Mouse (Mus musculus): ENCODE results near the gene Fmo4. TPM values are rescaled to one million over a fixed set of nuclear protein-coding genes. Genes with fewer than 3 reads are reported as not detected.

The Fmo4 gene
- polyA plus RNA-seq, 2 experiments, result 2.0 to 2.2 TPM

DNA sequence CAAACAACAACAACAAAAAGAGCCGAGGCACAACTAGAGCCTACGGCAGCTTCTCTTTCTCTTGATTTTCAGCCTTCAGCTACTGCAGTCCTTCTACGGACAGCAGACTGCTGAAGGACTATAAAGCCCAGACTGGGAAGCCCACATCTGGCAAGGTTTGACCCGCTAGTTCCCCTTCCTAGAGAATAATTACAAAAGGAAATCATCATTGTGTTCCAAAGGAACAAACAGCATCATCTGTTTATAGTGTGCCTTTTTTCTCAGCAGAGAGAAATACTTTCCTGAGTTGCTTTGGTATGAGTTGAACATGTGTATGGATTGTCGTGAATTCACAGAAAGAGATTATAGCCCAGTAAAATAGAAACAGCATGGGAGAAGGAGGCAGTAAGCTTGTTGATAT, 20.6 kb upstream of the Fmo4 start:
- no peak overlapping the region for H3K4me3 ChIP-seq (ENCODE audit: insufficient read depth in 1 of 2, low read depth in 2 of 2, low read length in 2 of 2)
- H3K9me3 ChIP-seq (ENCODE audit: control insufficient read depth, low read length), result no peaks in the 10 kb centered on the region
- ATAC-seq (ENCODE audit: insufficient read depth) (no peak), DNase-seq (ENCODE audit: low read depth in 3 of 3, low spot score in 3 of 3) (no peak)
- H3K4me2 ChIP-seq (ENCODE audit: low read depth), result no peak overlapping the region
- 58% methylated on average over 5 of the region's 5 CpGs for WGBS (ENCODE audit: insufficient replicate concordance)
- no peaks in the 10 kb centered on the region for H3K27me3 ChIP-seq (ENCODE audit: control insufficient read depth, insufficient read depth, low read length)
- no peak overlapping the region for H3K27ac ChIP-seq
- no peaks in the 10 kb centered on the region for H3K4me1 ChIP-seq (replicated peaks; ENCODE audit: control insufficient read depth in 2 of 2, insufficient read depth in 2 of 2, low read length in 1 of 2)
- H3K9ac ChIP-seq (replicated peaks), result no peak overlapping the region
- no peaks in the 10 kb centered on the region for H3K36me3 ChIP-seq (replicated peaks; ENCODE audit: control insufficient read depth, insufficient read depth, low read depth)
- TF ChIP-seq CTCF (IDR thresholded peaks at IDR 0.05; ENCODE audit: low read depth) (no peak), EP300 (IDR thresholded peaks at IDR 0.05; ENCODE audit: low read depth) (no peak)

DNA sequence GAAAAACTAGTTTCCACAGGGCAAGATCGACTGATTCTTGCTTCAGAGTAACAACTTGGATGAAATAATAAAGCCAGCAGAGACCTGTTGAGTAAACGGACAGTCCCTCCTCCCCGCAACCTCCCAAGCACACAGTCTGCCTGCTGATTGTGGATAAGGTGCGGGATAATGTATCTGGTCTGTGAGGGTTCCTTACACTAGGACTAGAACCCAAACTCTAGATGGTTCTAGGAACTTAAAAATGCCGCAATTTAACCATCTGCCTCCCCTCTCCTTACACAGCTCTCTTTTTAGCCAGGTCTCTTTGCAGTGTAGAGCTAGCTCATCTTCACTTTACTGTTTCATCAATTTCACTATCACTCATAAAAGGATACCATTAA, 18.8 kb upstream of the Fmo4 start:
- H3K27ac ChIP-seq, result no peak overlapping the region
- H3K4me1 ChIP-seq (replicated peaks; ENCODE audit: control insufficient read depth in 2 of 2, insufficient read depth in 2 of 2, low read length in 1 of 2), result no peaks in the 10 kb centered on the region
- ATAC-seq (ENCODE audit: insufficient read depth) (no peak), DNase-seq (ENCODE audit: low read depth in 3 of 3, low spot score in 3 of 3) (no peak)
- H3K36me3 ChIP-seq (replicated peaks; ENCODE audit: control insufficient read depth, insufficient read depth, low read depth), result no peaks in the 10 kb centered on the region
- H3K27me3 ChIP-seq (ENCODE audit: control insufficient read depth, insufficient read depth, low read length), result no peaks in the 10 kb centered on the region
- TF ChIP-seq CTCF (IDR thresholded peaks at IDR 0.05; ENCODE audit: low read depth) (no peak), EP300 (IDR thresholded peaks at IDR 0.05; ENCODE audit: low read depth) (no peak)
- H3K9me3 ChIP-seq (ENCODE audit: control insufficient read depth, low read length), result no peaks in the 10 kb centered on the region
- H3K4me3 ChIP-seq (ENCODE audit: insufficient read depth in 1 of 2, low read depth in 2 of 2, low read length in 2 of 2), result no peak overlapping the region
- H3K4me2 ChIP-seq (ENCODE audit: low read depth), result no peak overlapping the region
- 54% methylated on average over 5 of the region's 5 CpGs for WGBS (ENCODE audit: insufficient replicate concordance)
- H3K9ac ChIP-seq (replicated peaks), result no peak overlapping the region

DNA sequence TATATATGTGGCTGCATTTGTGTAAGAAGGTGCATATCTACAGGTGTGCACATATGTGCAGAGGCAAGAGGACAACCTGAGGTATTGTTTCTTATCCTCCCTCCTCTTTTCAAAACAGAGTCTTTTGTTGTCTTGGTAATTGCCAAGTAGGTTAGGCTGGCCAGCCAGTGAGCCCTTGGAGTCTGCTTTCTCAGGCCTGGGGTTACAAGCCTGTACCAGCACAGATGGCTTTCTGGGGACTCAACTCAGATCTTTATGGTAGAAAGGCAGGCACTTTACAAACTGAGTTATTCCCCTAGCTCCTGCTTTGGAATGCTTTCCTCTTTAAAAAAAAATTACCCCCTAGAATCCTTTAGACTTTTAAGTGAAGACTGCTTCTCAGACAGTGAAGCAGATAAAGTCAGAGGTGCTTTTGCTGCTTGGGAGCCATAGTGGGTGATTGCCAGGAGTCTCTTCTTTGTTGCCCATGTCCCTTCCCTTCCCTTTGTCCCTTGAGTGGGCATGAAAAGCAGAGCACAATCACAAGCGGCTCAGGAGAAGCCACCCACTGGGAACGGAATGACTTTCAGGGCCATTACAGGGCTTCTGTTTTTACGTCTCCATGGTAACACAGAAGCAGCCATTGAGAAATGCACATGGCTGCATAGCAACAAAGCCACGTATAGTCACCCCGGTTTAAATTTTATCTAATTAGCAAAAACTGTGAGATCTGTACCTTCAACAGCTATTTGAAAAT, 18.2 kb upstream of the Fmo4 start:
- Histone ChIP-seq H3K4me3 (ENCODE audit: insufficient read depth in 1 of 2, low read depth in 2 of 2, low read length in 2 of 2) (no peak overlapping the region), H3K27ac (no peak overlapping the region), H3K9me3 (ENCODE audit: control insufficient read depth, low read length) (no peaks in the 10 kb centered on the region), H3K9ac (replicated peaks) (no peak overlapping the region), H3K27me3 (ENCODE audit: control insufficient read depth, insufficient read depth, low read length) (no peaks in the 10 kb centered on the region), H3K4me2 (ENCODE audit: low read depth) (no peak overlapping the region), H3K4me1 (replicated peaks; ENCODE audit: control insufficient read depth in 2 of 2, insufficient read depth in 2 of 2, low read length in 1 of 2) (no peaks in the 10 kb centered on the region), H3K36me3 (replicated peaks; ENCODE audit: control insufficient read depth, insufficient read depth, low read depth) (no peaks in the 10 kb centered on the region)
- DNase-seq (ENCODE audit: low read depth in 3 of 3, low spot score in 3 of 3), result no peak
- ATAC-seq (ENCODE audit: insufficient read depth), result no peak
- TF ChIP-seq CTCF (IDR thresholded peaks at IDR 0.05; ENCODE audit: low read depth) (no peak), EP300 (IDR thresholded peaks at IDR 0.05; ENCODE audit: low read depth) (no peak)
- WGBS (ENCODE audit: insufficient replicate concordance), result 37% methylated on average over 5 of the region's 5 CpGs

DNA sequence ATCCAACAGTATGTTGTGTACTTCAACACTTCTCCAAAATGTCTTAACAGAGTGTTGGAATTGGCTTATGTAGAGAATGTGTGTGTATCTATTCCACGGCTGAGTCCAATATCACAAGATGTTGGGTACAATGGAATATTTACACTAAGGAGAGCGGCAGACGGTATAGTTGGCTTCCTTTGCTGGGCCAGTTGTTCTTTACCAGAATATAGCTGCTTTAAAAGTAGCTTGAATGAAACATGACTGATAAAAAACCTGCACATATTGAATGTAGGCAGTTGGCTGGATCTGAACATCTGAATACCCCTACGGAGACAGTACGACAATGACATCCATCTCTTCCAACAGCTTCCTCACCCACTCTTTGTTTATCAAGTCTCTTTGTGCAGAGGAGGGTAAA, 5.5 kb upstream of the Fmo4 start:
- H3K27ac ChIP-seq, result no peak overlapping the region
- no peaks in the 10 kb centered on the region for H3K9me3 ChIP-seq (ENCODE audit: control insufficient read depth, low read length)
- no peak overlapping the region for H3K4me3 ChIP-seq (ENCODE audit: insufficient read depth in 1 of 2, low read depth in 2 of 2, low read length in 2 of 2)
- no peaks in the 10 kb centered on the region; a peak in 1 of 4 replicates for H3K4me1 ChIP-seq (replicated peaks; ENCODE audit: control insufficient read depth in 2 of 2, insufficient read depth in 2 of 2, low read length in 1 of 2)
- WGBS (ENCODE audit: insufficient replicate concordance), result 77% methylated on average over 5 of the region's 5 CpGs
- no peak overlapping the region for H3K4me2 ChIP-seq (ENCODE audit: low read depth)
- H3K9ac ChIP-seq (replicated peaks), result no peak overlapping the region
- H3K36me3 ChIP-seq (replicated peaks; ENCODE audit: control insufficient read depth, insufficient read depth, low read depth), result no peaks in the 10 kb centered on the region
- DNase-seq (ENCODE audit: low read depth in 3 of 3, low spot score in 3 of 3), result no peak
- H3K27me3 ChIP-seq (ENCODE audit: control insufficient read depth, insufficient read depth, low read length), result no peaks in the 10 kb centered on the region
- no peak for ATAC-seq (ENCODE audit: insufficient read depth)
- no peak for TF ChIP-seq EP300 (IDR thresholded peaks at IDR 0.05; ENCODE audit: low read depth)
- TF ChIP-seq CTCF (IDR thresholded peaks at IDR 0.05; ENCODE audit: low read depth), result no peak

DNA sequence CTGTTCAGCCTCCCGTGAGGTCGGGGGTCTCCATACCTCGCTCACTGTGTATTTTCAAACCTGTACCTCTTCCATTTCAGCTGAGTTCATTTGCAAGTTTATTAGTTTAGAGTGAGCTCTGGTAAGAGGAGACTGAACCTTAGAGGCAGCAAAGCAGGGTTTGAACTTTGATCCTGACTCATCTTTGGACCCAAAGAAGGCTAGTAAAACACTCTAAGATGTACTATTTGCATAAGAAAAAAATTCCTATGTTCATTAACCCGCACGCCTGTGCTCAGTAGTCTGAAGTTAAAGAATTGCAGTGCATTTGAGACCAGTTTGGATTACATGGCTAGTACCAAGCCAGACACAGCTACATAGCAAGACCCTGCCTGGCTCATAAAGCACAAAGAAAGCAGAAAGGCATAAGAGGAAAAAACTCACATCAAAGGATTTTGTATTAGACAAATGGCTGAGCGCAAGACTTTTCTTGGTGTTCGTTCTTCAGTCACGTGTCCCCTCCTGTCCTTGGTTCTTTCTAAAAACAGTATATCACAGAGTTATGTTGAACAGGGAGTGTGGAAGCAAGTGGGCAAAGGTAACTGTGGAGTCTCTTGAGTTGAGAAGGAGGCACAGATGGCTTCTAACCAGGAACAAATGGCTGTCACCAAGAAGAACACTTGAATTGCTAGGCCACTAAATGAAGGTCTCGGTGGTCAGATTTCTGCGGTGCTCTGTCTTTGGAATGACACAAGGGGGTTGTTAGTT, 1.8 kb upstream of the Fmo4 start:
- Histone ChIP-seq H3K9ac (replicated peaks) (no peak overlapping the region), H3K36me3 (replicated peaks; ENCODE audit: control insufficient read depth, insufficient read depth, low read depth) (no peaks in the 10 kb centered on the region), H3K27ac (no peak overlapping the region), H3K4me3 (ENCODE audit: insufficient read depth in 1 of 2, low read depth in 2 of 2, low read length in 2 of 2) (no peak overlapping the region), H3K27me3 (ENCODE audit: control insufficient read depth, insufficient read depth, low read length) (no peaks in the 10 kb centered on the region), H3K4me1 (replicated peaks; ENCODE audit: control insufficient read depth in 2 of 2, insufficient read depth in 2 of 2, low read length in 1 of 2) (no peaks in the 10 kb centered on the region; a peak in 1 of 4 replicates), H3K4me2 (ENCODE audit: low read depth) (no peak overlapping the region), H3K9me3 (ENCODE audit: control insufficient read depth, low read length) (no peaks in the 10 kb centered on the region)
- DNase-seq (ENCODE audit: low read depth in 3 of 3, low spot score in 3 of 3) (no peak), ATAC-seq (ENCODE audit: insufficient read depth) (no peak)
- TF ChIP-seq CTCF (IDR thresholded peaks at IDR 0.05; ENCODE audit: low read depth) (no peak), EP300 (IDR thresholded peaks at IDR 0.05; ENCODE audit: low read depth) (no peak)
- WGBS (ENCODE audit: insufficient replicate concordance), result 61% methylated on average over 10 of the region's 10 CpGs
